Mouse (Mus musculus): Measurements from ENCODE around the gene Enpp1. TPM values are rescaled to one million over a fixed set of nuclear protein-coding genes. Genes with fewer than 3 reads are reported as not detected.

The Enpp1 gene
- polyA plus RNA-seq (2014; fragmentation: Nextera tagmentation; extraction: Ambion mirVana) = 6.3 and 8.2 TPM in 2 replicates

DNA sequence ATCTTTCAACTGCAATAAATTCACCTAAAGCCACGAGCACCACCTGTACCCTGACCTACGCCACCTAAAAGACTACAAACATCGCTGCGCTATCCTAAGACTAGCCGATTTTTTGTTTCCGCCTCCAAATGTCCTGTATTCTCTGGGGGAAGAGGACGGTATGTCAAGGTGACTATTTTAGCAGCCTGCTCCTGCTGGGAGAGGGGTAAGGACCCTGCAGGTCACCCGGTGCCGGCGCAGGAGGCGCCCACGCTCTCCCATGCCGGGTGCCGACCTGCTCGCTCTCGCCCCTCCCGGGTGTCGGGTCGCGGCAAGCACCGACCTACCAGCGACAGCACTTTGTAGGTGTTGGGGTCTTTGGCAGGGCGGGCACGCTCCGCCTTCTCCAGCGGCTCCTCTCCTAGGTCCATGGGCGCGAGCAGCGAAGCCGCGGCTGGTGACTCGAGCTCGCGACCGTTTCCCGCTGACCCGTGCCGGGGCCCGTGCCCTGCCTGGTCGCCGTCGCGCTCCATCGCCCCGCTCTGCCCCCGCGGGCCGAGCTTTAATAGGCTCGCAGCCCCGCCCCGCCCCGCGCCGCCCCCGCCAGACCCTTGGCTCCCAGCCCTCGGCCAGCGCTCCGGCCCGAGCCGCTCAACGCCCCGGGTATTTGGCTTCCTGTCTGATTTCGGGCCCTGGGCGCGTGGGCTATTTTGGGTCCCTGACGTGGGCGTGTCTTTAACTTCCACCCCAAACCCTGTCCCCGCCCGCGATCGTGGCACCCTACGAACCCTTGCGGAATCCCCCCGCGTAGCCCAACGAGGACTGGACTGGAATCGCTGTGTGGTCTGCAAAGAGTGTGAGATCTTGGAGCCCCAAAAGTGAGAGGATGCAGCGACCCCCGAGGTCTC lies at the start of gene Enpp1:
Enpp1 (minus strand) TSS at position 680 of the 887 bp plus-strand sequence.
- Histone ChIP-seq H3K9ac (ENCODE audit: low read depth, low read length) (peak within 1 kb of the TSS; percentile 72), H3K4me2 (peak within 1 kb of the TSS; percentile 90), H3K27ac (ENCODE audit: low read depth, low read length) (no peak within 1 kb of the TSS), H3K9me3 (replicated peaks; ENCODE audit: control insufficient read depth, low read length) (no peaks in the 10 kb centered on the region), H3K27me3 (ENCODE audit: control insufficient read depth, insufficient read depth, low read length) (peaks cover 7% of the 10 kb centered on the region; the same call in 1 of the 2 replicates), H3K36me3 (ENCODE audit: control insufficient read depth, insufficient read depth, low read length) (no peaks in the 10 kb centered on the region), H3K4me3 (ENCODE audit: low read depth, low read length) (peak within 1 kb of the TSS; percentile 74), H3K4me1 (ENCODE audit: control insufficient read depth, insufficient read depth, low read length) (peaks cover 4% of the 10 kb centered on the region; the same call in 1 of the 2 replicates)
- peak; percentile 69 for ATAC-seq (replicated peaks; ENCODE audit: insufficient number of reproducible peaks, low FRiP score, low TSS enrichment)
- under 1% methylated on average over 71 of the region's 79 CpGs for WGBS (ENCODE audit: insufficient replicate concordance)

- no peaks in the 10 kb centered on the region for H3K27me3 ChIP-seq (ENCODE audit: control insufficient read depth, insufficient read depth, low read length)
- H3K27ac ChIP-seq (ENCODE audit: low read depth, low read length) = no peak overlapping the region
- H3K9me3 ChIP-seq (replicated peaks; ENCODE audit: control insufficient read depth, low read length) = no peaks in the 10 kb centered on the region
- WGBS (ENCODE audit: insufficient replicate concordance) = 30% methylated on average over 8 of the region's 8 CpGs
- H3K4me1 ChIP-seq (ENCODE audit: control insufficient read depth, insufficient read depth, low read length) = no peaks in the 10 kb centered on the region
- H3K4me2 ChIP-seq = no peak overlapping the region
- no peak overlapping the region for H3K9ac ChIP-seq (ENCODE audit: low read depth, low read length)
- no peak for ATAC-seq (replicated peaks; ENCODE audit: insufficient number of reproducible peaks, low FRiP score, low TSS enrichment)
- no peaks in the 10 kb centered on the region for H3K36me3 ChIP-seq (ENCODE audit: control insufficient read depth, insufficient read depth, low read length)
- H3K4me3 ChIP-seq (ENCODE audit: low read depth, low read length) = no peak overlapping the region
Observed at GRCm38 (mm10) chr10:24758326-24758915, 46.5 kb upstream of the Enpp1 start.

GRCm38 (mm10) chr10:24754874-24755540 lies 43.0 kb upstream of the Enpp1 start:
- H3K4me3 ChIP-seq (ENCODE audit: low read depth, low read length) = peak overlapping the region; percentile 41
- H3K9me3 ChIP-seq (replicated peaks; ENCODE audit: control insufficient read depth, low read length) = no peaks in the 10 kb centered on the region

DNA sequence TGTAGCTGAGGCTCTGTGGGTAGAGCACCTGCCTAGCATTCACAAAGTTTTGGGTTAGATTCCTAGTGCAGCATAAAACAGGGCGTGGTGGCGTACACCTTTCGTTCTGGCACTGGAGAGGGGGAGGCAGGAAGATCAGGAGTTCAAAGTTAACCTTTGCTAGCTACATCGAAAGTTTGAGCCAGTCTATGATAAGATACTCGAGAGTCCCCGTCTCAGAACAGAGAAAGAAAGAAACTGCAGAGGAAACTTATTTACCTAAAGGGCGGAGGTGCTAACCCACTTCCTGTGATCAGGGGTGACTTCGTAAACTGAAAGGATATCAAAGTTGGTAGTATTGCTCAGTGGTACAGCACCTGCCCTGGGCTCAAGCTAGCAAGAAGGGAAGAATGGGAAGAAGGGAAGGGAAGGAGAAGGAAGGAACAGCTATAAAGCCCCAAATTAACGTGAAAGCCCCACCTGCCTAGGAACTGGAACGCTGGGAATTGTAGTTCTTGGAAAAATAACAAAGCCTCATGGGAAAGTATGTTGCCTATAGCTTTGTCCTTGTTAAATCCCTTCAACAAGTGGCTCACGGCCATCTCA lies 42.4 kb upstream of the Enpp1 start:
- H3K4me2 ChIP-seq = peak overlapping the region; percentile 58
- no peaks in the 10 kb centered on the region for H3K36me3 ChIP-seq (ENCODE audit: control insufficient read depth, insufficient read depth, low read length)
- no peak for ATAC-seq (replicated peaks; ENCODE audit: insufficient number of reproducible peaks, low FRiP score, low TSS enrichment)
- H3K4me1 ChIP-seq (ENCODE audit: control insufficient read depth, insufficient read depth, low read length) = no peaks in the 10 kb centered on the region
- H3K27me3 ChIP-seq (ENCODE audit: control insufficient read depth, insufficient read depth, low read length) = no peaks in the 10 kb centered on the region
- H3K9ac ChIP-seq (ENCODE audit: low read depth, low read length) = 0 out of 2 replicates have a peak overlapping the region, but pooled peaks have one; percentile 54
- peak overlapping the region; percentile 41 for H3K4me3 ChIP-seq (ENCODE audit: low read depth, low read length)
- no peaks in the 10 kb centered on the region for H3K9me3 ChIP-seq (replicated peaks; ENCODE audit: control insufficient read depth, low read length)
- WGBS (ENCODE audit: insufficient replicate concordance) = 34% methylated on average over 11 of the region's 11 CpGs
- no peak overlapping the region for H3K27ac ChIP-seq (ENCODE audit: low read depth, low read length)

More at GRCm38 (mm10) chr10:24754874-24755540, 43.0 kb upstream of the Enpp1 start:
- Histone ChIP-seq H3K9ac (ENCODE audit: low read depth, low read length) (no peak overlapping the region), H3K36me3 (ENCODE audit: control insufficient read depth, insufficient read depth, low read length) (no peaks in the 10 kb centered on the region), H3K27me3 (ENCODE audit: control insufficient read depth, insufficient read depth, low read length) (no peaks in the 10 kb centered on the region), H3K4me2 (peak overlapping the region; percentile 58), H3K4me1 (ENCODE audit: control insufficient read depth, insufficient read depth, low read length) (no peaks in the 10 kb centered on the region), H3K27ac (ENCODE audit: low read depth, low read length) (no peak overlapping the region)
- no peak for ATAC-seq (replicated peaks; ENCODE audit: insufficient number of reproducible peaks, low FRiP score, low TSS enrichment)
- WGBS (ENCODE audit: insufficient replicate concordance) = 70% methylated on average over 9 of the region's 9 CpGs

DNA sequence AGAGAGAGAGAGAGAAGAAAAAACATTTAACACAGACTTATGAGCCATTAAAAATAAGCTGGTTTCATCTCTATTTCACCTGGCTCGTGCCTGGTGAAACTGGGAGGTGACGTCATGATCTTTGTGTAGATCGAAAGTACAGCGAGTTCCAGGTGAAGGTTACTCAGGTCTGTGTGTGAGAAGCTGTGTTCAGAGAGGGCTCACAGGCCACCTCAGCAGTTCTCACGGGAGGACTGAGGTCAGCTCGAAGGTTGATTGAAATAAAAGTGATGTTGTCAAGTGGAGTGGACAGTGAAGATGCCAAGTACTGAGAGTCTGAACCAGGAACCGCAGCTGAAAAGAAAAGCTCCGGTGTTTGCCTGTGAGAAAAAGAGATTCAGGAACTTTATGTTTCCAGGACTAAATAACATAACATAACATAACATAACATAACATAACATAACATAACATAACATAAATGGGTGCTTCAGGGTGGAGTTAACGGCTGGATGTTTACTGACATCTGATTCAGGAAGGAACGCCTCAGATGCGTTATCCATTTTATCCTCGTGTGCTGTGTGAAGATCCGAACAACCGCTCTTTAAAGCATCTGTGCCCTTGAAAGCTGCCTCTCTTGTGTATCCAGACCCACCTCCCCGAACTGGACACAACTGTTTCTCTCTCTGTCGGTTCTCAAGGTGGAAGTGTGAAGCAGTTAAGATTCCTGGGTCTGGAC lies 41.7 kb upstream of the Enpp1 start:
- Histone ChIP-seq H3K27me3 (ENCODE audit: control insufficient read depth, insufficient read depth, low read length) (no peaks in the 10 kb centered on the region), H3K4me3 (ENCODE audit: low read depth, low read length) (peak overlapping the region; percentile 41), H3K4me2 (peak overlapping the region; percentile 58), H3K27ac (ENCODE audit: low read depth, low read length) (no peak overlapping the region), H3K4me1 (ENCODE audit: control insufficient read depth, insufficient read depth, low read length) (no peaks in the 10 kb centered on the region), H3K9ac (ENCODE audit: low read depth, low read length) (0 out of 2 replicates have a peak overlapping the region, but pooled peaks have one; percentile 54), H3K36me3 (ENCODE audit: control insufficient read depth, insufficient read depth, low read length) (no peaks in the 10 kb centered on the region), H3K9me3 (replicated peaks; ENCODE audit: control insufficient read depth, low read length) (no peaks in the 10 kb centered on the region)
- no peak for ATAC-seq (replicated peaks; ENCODE audit: insufficient number of reproducible peaks, low FRiP score, low TSS enrichment)
- WGBS (ENCODE audit: insufficient replicate concordance) = 63% methylated on average over 16 of the region's 16 CpGs

DNA sequence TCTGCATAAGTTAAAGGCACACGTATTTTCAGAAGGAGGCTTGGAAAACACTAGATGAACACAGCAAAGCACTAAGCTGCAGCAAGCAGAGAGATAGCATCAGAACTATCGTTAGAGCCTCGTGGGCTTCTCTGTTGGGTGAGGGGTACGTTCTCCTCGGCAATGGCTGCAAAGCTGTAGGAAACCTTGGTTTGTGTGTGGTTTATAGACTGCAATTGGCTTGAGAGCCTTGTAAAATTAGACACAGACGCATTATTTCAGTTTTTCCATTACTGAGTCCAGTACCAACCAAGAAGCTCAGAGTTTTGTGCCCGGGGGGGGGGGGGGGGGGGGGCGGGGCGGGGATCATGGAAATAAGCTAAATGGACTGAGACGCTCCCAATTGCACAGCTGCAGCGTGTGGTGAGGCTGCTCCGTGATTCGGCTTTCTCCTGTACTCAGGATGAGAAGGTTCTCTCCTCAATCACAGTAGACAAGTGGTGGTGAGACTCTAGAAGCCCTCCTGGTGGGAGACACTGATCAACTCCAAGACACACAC lies 31.1 kb upstream of the Enpp1 start:
- no peaks in the 10 kb centered on the region for H3K27me3 ChIP-seq (ENCODE audit: control insufficient read depth, insufficient read depth, low read length)
- 71% methylated on average over 13 of the region's 13 CpGs for WGBS (ENCODE audit: insufficient replicate concordance)
- H3K9ac ChIP-seq (ENCODE audit: low read depth, low read length) = no peak overlapping the region
- no peaks in the 10 kb centered on the region for H3K4me1 ChIP-seq (ENCODE audit: control insufficient read depth, insufficient read depth, low read length)
- H3K36me3 ChIP-seq (ENCODE audit: control insufficient read depth, insufficient read depth, low read length) = no peaks in the 10 kb centered on the region
- no peak overlapping the region for H3K4me2 ChIP-seq
- no peak for ATAC-seq (replicated peaks; ENCODE audit: insufficient number of reproducible peaks, low FRiP score, low TSS enrichment)
- no peaks in the 10 kb centered on the region for H3K9me3 ChIP-seq (replicated peaks; ENCODE audit: control insufficient read depth, low read length)
- H3K27ac ChIP-seq (ENCODE audit: low read depth, low read length) = no peak overlapping the region
- no peak overlapping the region for H3K4me3 ChIP-seq (ENCODE audit: low read depth, low read length)

DNA sequence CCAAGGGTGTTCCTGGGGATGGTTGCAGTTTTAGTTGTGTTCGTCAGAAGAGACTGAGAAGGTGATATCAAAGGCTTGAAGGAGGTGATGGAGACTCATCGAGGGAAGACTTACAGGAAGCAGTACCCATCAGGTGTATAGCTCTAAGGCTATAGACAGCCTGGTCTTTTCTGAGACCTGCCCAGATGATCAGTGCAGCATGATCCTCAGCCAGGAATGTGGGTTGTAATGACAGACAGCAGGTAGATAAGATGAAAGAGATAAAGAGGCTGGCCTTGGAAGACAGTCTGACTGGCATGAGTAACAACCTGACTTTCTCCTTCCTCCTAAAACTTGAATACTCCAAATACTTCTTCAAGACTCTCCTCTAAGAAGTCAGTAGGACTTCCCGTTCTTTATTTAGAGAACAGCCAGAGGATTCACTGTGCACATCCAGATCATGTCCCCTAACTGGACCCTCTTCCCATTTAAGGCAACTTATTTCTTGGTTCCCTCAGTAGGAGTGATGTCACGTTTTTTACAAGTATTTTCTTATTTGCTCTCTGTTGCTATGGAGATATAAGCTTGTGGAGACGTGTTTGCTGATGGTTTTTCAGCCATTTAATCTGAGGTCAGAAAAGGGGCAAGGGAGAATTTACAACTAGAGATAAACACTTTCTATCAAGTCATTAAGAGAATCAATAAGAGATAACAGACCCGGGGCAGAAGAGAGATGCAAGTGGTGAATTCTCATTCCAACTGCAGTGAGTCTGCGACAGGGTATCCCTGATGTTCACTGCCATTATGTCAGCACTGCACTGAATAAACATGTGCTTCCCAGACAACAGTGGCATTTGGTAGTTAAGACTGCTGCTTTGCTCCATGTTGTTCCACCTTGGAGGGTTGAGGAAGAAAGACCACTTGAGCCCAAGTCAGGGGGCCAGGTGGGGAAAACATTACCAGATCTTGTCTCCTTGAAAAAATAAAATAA lies 29.6 kb upstream of the Enpp1 start:
- 41% methylated on average over 7 of the region's 7 CpGs for WGBS (ENCODE audit: insufficient replicate concordance)
- Histone ChIP-seq H3K4me1 (ENCODE audit: control insufficient read depth, insufficient read depth, low read length) (no peaks in the 10 kb centered on the region), H3K4me2 (no peak overlapping the region), H3K27me3 (ENCODE audit: control insufficient read depth, insufficient read depth, low read length) (no peaks in the 10 kb centered on the region), H3K4me3 (ENCODE audit: low read depth, low read length) (no peak overlapping the region), H3K9ac (ENCODE audit: low read depth, low read length) (no peak overlapping the region), H3K36me3 (ENCODE audit: control insufficient read depth, insufficient read depth, low read length) (no peaks in the 10 kb centered on the region), H3K9me3 (replicated peaks; ENCODE audit: control insufficient read depth, low read length) (no peaks in the 10 kb centered on the region), H3K27ac (ENCODE audit: low read depth, low read length) (no peak overlapping the region)
- ATAC-seq (replicated peaks; ENCODE audit: insufficient number of reproducible peaks, low FRiP score, low TSS enrichment) = no peak

Measured in heart, embryonic 11.5 days (tissue).